Mouse (Mus musculus) forebrain, postnatal 0 days (tissue): ENCODE measurements around the gene Kank1. TPM values are rescaled to one million over a fixed set of nuclear protein-coding genes. Genes with fewer than 3 reads are reported as not detected.
"Not testable (repeated sequence)": the region's sequence is repeated elsewhere in the genome, so short reads cannot be mapped to it uniquely, and the experiment has no call there.

Experiments used
- ATAC-seq: fragments of 200-750 bp; cut with Nextera tagmentation; 2 replicates; pipeline ENCODE4 v1.8.0; 2017; ENCODE audit warnings: mild to moderate bottlenecking, moderate library complexity
- DNase-seq: peaks from one replicate; pipeline ENCODE4 v3.0.0-alpha.2; 2015
- H3K27ac ChIP-seq: fragments of 300-500 bp; sonication (generic); 2 replicates; pipeline ENCODE4 v1.5.1; 2014; ENCODE audit warnings: low read depth, mild to moderate bottlenecking, antibody characterized with exemption, low read length, moderate library complexity, mixed read lengths
- H3K27me3 ChIP-seq: fragments of 300-500 bp; sonication (generic); 2 replicates; pipeline ENCODE4 v1.6.1; 2014; ENCODE audit warnings: mild to moderate bottlenecking, low read length, mixed read lengths; ENCODE audit not compliant: insufficient read depth
- H3K36me3 ChIP-seq: fragments of 300-500 bp; sonication (generic); 2 replicates; pipeline ENCODE4 v1.6.1; 2014; ENCODE audit warnings: mild to moderate bottlenecking, moderate library complexity; ENCODE audit not compliant: insufficient read depth
- H3K4me1 ChIP-seq: fragments of 300-500 bp; sonication (generic); 2 replicates; pipeline ENCODE4 v1.6.1; 2014; ENCODE audit warnings: antibody characterized with exemption; ENCODE audit not compliant: insufficient read depth
- H3K4me2 ChIP-seq: fragments of 300-500 bp; sonication (generic); 2 replicates; pipeline ENCODE4 v1.6.1; 2014; ENCODE audit warnings: low read depth, mild to moderate bottlenecking, moderate library complexity
- H3K4me3 ChIP-seq: fragments of 300-500 bp; sonication (generic); 2 replicates; pipeline ENCODE4 v1.5.1; 2014; ENCODE audit warnings: low read depth, low read length, mixed read lengths
- H3K9ac ChIP-seq: fragments of 300-500 bp; sonication (generic); 2 replicates; pipeline ENCODE4 v1.6.1; 2014; ENCODE audit warnings: mild to moderate bottlenecking
- H3K9me3 ChIP-seq: fragments of 300-500 bp; sonication (generic); 2 replicates; pipeline ENCODE4 v1.6.1; 2016; ENCODE audit warnings: low read length
- CTCF ChIP-seq: sonication (generic); IDR thresholded peaks from 2 replicates; pipeline ENCODE4 v1.5.1; 2016; ENCODE audit warnings: antibody characterized with exemption, control low read depth, low read depth
- WGBS: fragments of 180-500 bp; shearing (Covaris S2); extraction: QIAGEN DNeasy Blood & Tissue Kit; methylation state at CpG from one replicate; pipeline ENCODE4 v1.1.7; 2014; 5-methylcytosine and 5-hydroxymethylcytosine counted together
- polyA plus RNA-seq: library from polyadenylated mRNA; unstranded; fragments of >200 nt; fragmentation: Nextera tagmentation; extraction: Ambion mirVana; gene quantifications from 2 replicates; pipeline ENCODE4 v1.2.1, GENCODE M21; 2015
- total RNA-seq: library from RNA; depleted of rRNA; stranded (reverse); fragments of >200 nt; gene quantifications from 2 replicates; pipeline ENCODE4 v1.2.3, GENCODE M21; 2014; rRNA removed

Kank1 gene
- total and polyA plus RNA-seq, 2 experiments from 2014 or later = 3.9 to 10.8 TPM

- H3K27ac ChIP-seq = no peak overlapping the region
- no peaks in the 10 kb centered on the region for H3K36me3 ChIP-seq
- 32% methylated on average over 20 of the region's 20 CpGs for WGBS
- ATAC-seq = peak; percentile 74
- no peaks in the 10 kb centered on the region for H3K4me1 ChIP-seq
- H3K4me2 ChIP-seq = peak overlapping the region; percentile 38
- no peaks in the 10 kb centered on the region for H3K9me3 ChIP-seq
- no peaks in the 10 kb centered on the region for H3K27me3 ChIP-seq
- no peak overlapping the region for H3K9ac ChIP-seq
- H3K4me3 ChIP-seq = peak overlapping the region; percentile 5; the same call in 1 of the 2 replicates
- no peak for TF ChIP-seq CTCF
- peak; percentile 52 for DNase-seq
Observed at GRCm38 (mm10) chr19:25461553-25462320, 225.0 kb downstream of the Kank1 start.

- 66% methylated on average over 4 of the region's 4 CpGs for WGBS
- not testable (repeated sequence) for DNase-seq, H3K27ac ChIP-seq, H3K9ac ChIP-seq, H3K27me3 ChIP-seq, H3K9me3 ChIP-seq, H3K36me3 ChIP-seq, H3K4me1 ChIP-seq, H3K4me3 ChIP-seq, ATAC-seq, H3K4me2 ChIP-seq
- peak; percentile 45 for TF ChIP-seq CTCF
Observed at GRCm38 (mm10) chr19:25475806-25476205, 239.0 kb downstream of the Kank1 start.

- 53% methylated on average over 5 of the region's 5 CpGs for WGBS
- Histone ChIP-seq H3K9me3 (peaks cover 4% of the 10 kb centered on the region; the same call in 1 of the 2 replicates), H3K27me3 (no peaks in the 10 kb centered on the region), H3K4me2 (no peak overlapping the region), H3K9ac (no peak overlapping the region), H3K36me3 (no peaks in the 10 kb centered on the region), H3K27ac (no peak overlapping the region), H3K4me1 (no peaks in the 10 kb centered on the region), H3K4me3 (no peak overlapping the region)
- ATAC-seq (no peak), DNase-seq (no peak)
- TF ChIP-seq CTCF = no peak
Observed at GRCm38 (mm10) chr19:25479152-25479669, 242.4 kb downstream of the Kank1 start.

DNA sequence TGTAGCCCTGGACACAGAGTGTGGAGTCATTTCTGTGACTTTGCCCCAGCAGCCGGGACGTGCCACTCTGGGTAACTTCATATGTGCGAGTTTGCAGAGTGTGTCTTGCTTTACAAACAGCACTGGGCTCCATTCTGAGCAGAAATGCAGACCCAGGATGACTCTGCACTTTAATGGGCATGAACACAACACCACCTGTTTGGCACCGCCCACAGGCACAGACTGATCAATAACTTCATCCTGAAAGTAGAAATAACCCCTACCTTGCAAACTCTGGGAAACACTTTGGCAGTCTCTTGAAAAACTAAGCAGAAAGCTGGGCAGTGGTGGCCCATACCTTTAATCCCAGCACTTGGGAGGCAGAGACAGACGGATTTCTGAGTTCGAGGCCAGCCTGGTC lies 244.0 kb downstream of the Kank1 start:
- H3K9me3 ChIP-seq = peaks cover 4% of the 10 kb centered on the region; the same call in 1 of the 2 replicates
- no peak overlapping the region for H3K9ac ChIP-seq
- H3K36me3 ChIP-seq = no peaks in the 10 kb centered on the region
- TF ChIP-seq CTCF = no peak
- H3K4me1 ChIP-seq = no peaks in the 10 kb centered on the region
- 88% methylated on average over 6 of the region's 6 CpGs for WGBS
- H3K27ac ChIP-seq = no peak overlapping the region
- DNase-seq = no peak
- no peaks in the 10 kb centered on the region for H3K27me3 ChIP-seq
- no peak overlapping the region for H3K4me3 ChIP-seq
- no peak overlapping the region for H3K4me2 ChIP-seq
- ATAC-seq = no peak

Other genes starting within 250 kb of the Kank1 start
- gene Dock8, start 237.4 kb upstream of the Kank1 start, total RNA-seq = 0.29 and 0.54 TPM in 2 replicates
- 0.21 and 0.69 TPM in 2 replicates for gene Dock8, start 237.4 kb upstream of the Kank1 start, polyA plus RNA-seq